Mouse (Mus musculus) liver, embryonic 13.5 days (tissue): Measurements from ENCODE around the gene Gckr. TPM values are rescaled to one million over a fixed set of nuclear protein-coding genes. Genes with fewer than 3 reads are reported as not detected.

ENCODE experiments used
- polyA plus RNA-seq: library from polyadenylated mRNA; unstranded; fragments of >200 nt; fragmentation: Nextera tagmentation; extraction: Ambion mirVana; gene quantifications from 2 replicates; pipeline ENCODE4 v1.2.1, GENCODE M21; 2015

Gene Gckr
- polyA plus RNA-seq, 1 experiment from 2014 or later: 10.8 TPM

Other genes starting within 250 kb of the Gckr start
- 46.7 and 50.3 TPM in 2 replicates for gene Atraid, start 249.1 kb upstream of the Gckr start, polyA plus RNA-seq
- gene Slc5a6, start 248.5 kb upstream of the Gckr start, polyA plus RNA-seq: 4.0 and 4.7 TPM in 2 replicates
- gene Cad, start 242.7 kb upstream of the Gckr start, polyA plus RNA-seq: 20.1 and 25.5 TPM in 2 replicates
- not detected in 2 replicates for gene Dnajc5g, start 191.2 kb upstream of the Gckr start, polyA plus RNA-seq
- gene Slc30a3, start 189.2 kb upstream of the Gckr start, polyA plus RNA-seq: 0.36 and 0.45 TPM in 2 replicates
- gene Trim54, start 180.7 kb upstream of the Gckr start, polyA plus RNA-seq: 0.13 TPM in 2 replicates
- not detected in 2 replicates for gene Ucn, start 158.6 kb upstream of the Gckr start, polyA plus RNA-seq
- 18.9 and 19.9 TPM in 2 replicates for gene Mpv17, start 143.2 kb upstream of the Gckr start, polyA plus RNA-seq
- gene Gm29609, start 117.5 kb upstream of the Gckr start, polyA plus RNA-seq: 0.36 and 0.52 TPM in 2 replicates
- 31.5 and 37.0 TPM in 2 replicates for gene Gtf3c2, start 117.3 kb upstream of the Gckr start, polyA plus RNA-seq
- gene Snx17, start 104.2 kb upstream of the Gckr start, polyA plus RNA-seq: 49.6 and 49.7 TPM in 2 replicates
- 57.1 and 64.0 TPM in 2 replicates for gene Eif2b4, start 104.0 kb upstream of the Gckr start, polyA plus RNA-seq
- gene Zfp513, start 95.1 kb upstream of the Gckr start, polyA plus RNA-seq: 2.3 and 2.6 TPM in 2 replicates
- gene Ppm1g, start 76.8 kb upstream of the Gckr start, polyA plus RNA-seq: 169 and 174 TPM in 2 replicates
- gene Nrbp1, start 56.6 kb upstream of the Gckr start, polyA plus RNA-seq: 47.7 and 54.7 TPM in 2 replicates
- gene Gm9970, start 56.2 kb upstream of the Gckr start, polyA plus RNA-seq: not detected in 2 replicates
- 3.4 and 4.4 TPM in 2 replicates for gene Krtcap3, start 45.8 kb upstream of the Gckr start, polyA plus RNA-seq
- gene Ift172, start 6.3 kb upstream of the Gckr start, polyA plus RNA-seq: 4.4 and 6.7 TPM in 2 replicates
- gene Fndc4, start 1.4 kb upstream of the Gckr start, polyA plus RNA-seq: 5.8 and 6.7 TPM in 2 replicates
- gene Zfp512, start 155.0 kb downstream of the Gckr start, polyA plus RNA-seq: 14.5 and 16.3 TPM in 2 replicates
- not detected in 2 replicates for gene 4930548H24Rik, start 188.3 kb downstream of the Gckr start, polyA plus RNA-seq
- 26.3 and 26.7 TPM in 2 replicates for gene Gpn1, start 197.3 kb downstream of the Gckr start, polyA plus RNA-seq
- gene Slc4a1ap, start 229.6 kb downstream of the Gckr start, polyA plus RNA-seq: 14.7 and 15.7 TPM in 2 replicates
- 8.7 and 10.6 TPM in 2 replicates for gene Supt7l, start 230.4 kb downstream of the Gckr start, polyA plus RNA-seq